Mouse (Mus musculus): ENCODE measurements around the gene Pign.

Gene Pign

GRCm38 (mm10) chr1:105663171-105663961 lies at the start of gene Pign, which contains the start of gene Relch:
Gene Pign, minus strand, starts transcription at chr1:105663677.
Gene Relch, plus strand, starts transcription at chr1:105663861.
- DNase-seq (ENCODE audit: extremely low read depth, low read depth): peak; percentile 99

- DNase-seq (ENCODE audit: extremely low read depth, low read depth): no peak
Measured at GRCm38 (mm10) chr1:105712822-105713221, 49.3 kb upstream of the Pign start.

GRCm38 (mm10) chr1:105711227-105711626 lies 47.8 kb upstream of the Pign start:
- peak; percentile 19 for DNase-seq (ENCODE audit: extremely low read depth, low read depth)

- no peak for DNase-seq (ENCODE audit: extremely low read depth, low read depth)
Measured at GRCm38 (mm10) chr1:105709415-105709814, 45.9 kb upstream of the Pign start.

- no peak for DNase-seq (ENCODE audit: extremely low read depth, low read depth)
Measured at GRCm38 (mm10) chr1:105700984-105701530, 37.6 kb upstream of the Pign start.

- no peak for DNase-seq (ENCODE audit: extremely low read depth, low read depth)
Measured at GRCm38 (mm10) chr1:105695581-105695980, 32.1 kb upstream of the Pign start.

- DNase-seq (ENCODE audit: extremely low read depth, low read depth): no peak
Measured at GRCm38 (mm10) chr1:105685501-105685900, 22.0 kb upstream of the Pign start.

- DNase-seq (ENCODE audit: extremely low read depth, low read depth): no peak
Measured at GRCm38 (mm10) chr1:105680587-105680986, 17.1 kb upstream of the Pign start.

GRCm38 (mm10) chr1:105674763-105675162 lies 11.3 kb upstream of the Pign start:
- no peak for DNase-seq (ENCODE audit: extremely low read depth, low read depth)

- DNase-seq (ENCODE audit: extremely low read depth, low read depth): no peak
Measured at GRCm38 (mm10) chr1:105669700-105670099, 6.2 kb upstream of the Pign start.

- no peak for DNase-seq (ENCODE audit: extremely low read depth, low read depth)
Measured at GRCm38 (mm10) chr1:105663962-105664812, 710 bp upstream of the Pign start.

GRCm38 (mm10) chr1:105662820-105663170 lies 682 bp downstream of the Pign start:
- no peak for DNase-seq (ENCODE audit: extremely low read depth, low read depth)

GRCm38 (mm10) chr1:105660015-105660414 lies 3.5 kb downstream of the Pign start:
- DNase-seq (ENCODE audit: extremely low read depth, low read depth): peak; percentile 77

- no peak for DNase-seq (ENCODE audit: extremely low read depth, low read depth)
Measured at GRCm38 (mm10) chr1:105653981-105654380, 9.5 kb downstream of the Pign start.

GRCm38 (mm10) chr1:105650650-105651049 lies 12.8 kb downstream of the Pign start:
- DNase-seq (ENCODE audit: extremely low read depth, low read depth): no peak

- no peak for DNase-seq (ENCODE audit: extremely low read depth, low read depth)
Measured at GRCm38 (mm10) chr1:105644093-105644492, 19.4 kb downstream of the Pign start.

- peak; percentile 38 for DNase-seq (ENCODE audit: extremely low read depth, low read depth)
Measured at GRCm38 (mm10) chr1:105630481-105630880, 33.0 kb downstream of the Pign start.

GRCm38 (mm10) chr1:105589673-105590072 lies 73.8 kb downstream of the Pign start:
- DNase-seq (ENCODE audit: extremely low read depth, low read depth): no peak

GRCm38 (mm10) chr1:105588697-105589096 lies 74.8 kb downstream of the Pign start:
- no peak for DNase-seq (ENCODE audit: extremely low read depth, low read depth)

- DNase-seq (ENCODE audit: extremely low read depth, low read depth): no peak
Measured at GRCm38 (mm10) chr1:105582800-105583199, 80.7 kb downstream of the Pign start.

GRCm38 (mm10) chr1:105580909-105581308 lies 82.6 kb downstream of the Pign start:
- DNase-seq (ENCODE audit: extremely low read depth, low read depth): no peak

- no peak for DNase-seq (ENCODE audit: extremely low read depth, low read depth)
Measured at GRCm38 (mm10) chr1:105566051-105566450, 97.4 kb downstream of the Pign start.

Measured in MEL-GATA-1-ER (cell line).